Mouse (Mus musculus) G1E (cell line): Measurements from ENCODE around the gene Ints5. TPM values are rescaled to one million over a fixed set of nuclear protein-coding genes. Genes with fewer than 3 reads are reported as not detected.

Experiments
- ATAC-seq: 2 replicates; pipeline ENCODE4 v1.8.0; 2016; ENCODE audit warnings: mild to moderate bottlenecking; ENCODE audit not compliant: insufficient number of reproducible peaks, poor library complexity, low FRiP score, severe bottlenecking; ENCODE audit errors: extremely low read depth
- DNase-seq: peaks from one replicate; pipeline ENCODE4 v3.0.0; 2012; ENCODE audit warnings: low spot score
- H3K27me3 ChIP-seq: 2 replicates; pipeline ENCODE4 v1.6.1; 2012; ENCODE audit warnings: mild to moderate bottlenecking, low read length, inconsistent platforms; ENCODE audit not compliant: insufficient read depth
- H3K36me3 ChIP-seq: replicated peaks from 2 replicates; pipeline ENCODE3; 2012; ENCODE audit warnings: mild to moderate bottlenecking, inconsistent platforms
- H3K4me1 ChIP-seq: 2 replicates; pipeline ENCODE4 v1.6.1; 2012; ENCODE audit warnings: low read depth, low read length, inconsistent platforms, mixed read lengths; ENCODE audit not compliant: insufficient read depth
- H3K4me3 ChIP-seq: 2 replicates; pipeline ENCODE4 v1.5.1; 2012; ENCODE audit warnings: low read depth, mild to moderate bottlenecking, inconsistent platforms, low read length, moderate library complexity, mixed read lengths
- H3K9me3 ChIP-seq: replicated peaks from 2 replicates; pipeline ENCODE4 v1.6.1; 2012; ENCODE audit warnings: inconsistent platforms
- CTCF ChIP-seq: IDR thresholded peaks from 2 replicates; pipeline ENCODE4 v1.5.1; 2012; ENCODE audit warnings: low read depth, low read length, inconsistent platforms, mixed read lengths
- GATA1 ChIP-seq: IDR thresholded peaks from 2 replicates; pipeline ENCODE4 v1.6.1; 2012; ENCODE audit warnings: borderline replicate concordance, low read length, inconsistent platforms, mixed read lengths
- GATA2 ChIP-seq: IDR thresholded peaks from 2 replicates; pipeline ENCODE4 v1.6.1; 2012; ENCODE audit warnings: low read depth, low read length, inconsistent platforms, borderline replicate concordance
- POLR2AphosphoS5 ChIP-seq: IDR thresholded peaks from 2 replicates; pipeline ENCODE4 v1.6.1; 2012; ENCODE audit warnings: low read depth, low read length, inconsistent platforms; ENCODE audit not compliant: insufficient replicate concordance
- TAL1 ChIP-seq: conservative IDR thresholded peaks from 2 replicates; pipeline ENCODE4 v1.6.1; 2012; ENCODE audit warnings: low read depth, low read length, inconsistent platforms, mixed read lengths
- polyA plus RNA-seq: library from polyadenylated mRNA; stranded (reverse); fragments of >175 nt; gene quantifications from 2 replicates; pipeline ENCODE4 v1.2.3, GENCODE M21; 2012
- total RNA-seq, 2 experiments: library from RNA; stranded (forward) in 1 of 2; stranded (reverse) in 1 of 2; fragments of 200-1000 nt in 1 of 2; fragments of >200 nt in 1 of 2; fragmentation: Nextera tagmentation in 1 of 2; gene quantifications; 2 replicates each; pipeline ENCODE4 v1.2.3; 2014 to 2017

Ints5 gene
- total and polyA plus RNA-seq, 3 experiments = 16.6 to 64.0 (median 35.7) TPM

DNA sequence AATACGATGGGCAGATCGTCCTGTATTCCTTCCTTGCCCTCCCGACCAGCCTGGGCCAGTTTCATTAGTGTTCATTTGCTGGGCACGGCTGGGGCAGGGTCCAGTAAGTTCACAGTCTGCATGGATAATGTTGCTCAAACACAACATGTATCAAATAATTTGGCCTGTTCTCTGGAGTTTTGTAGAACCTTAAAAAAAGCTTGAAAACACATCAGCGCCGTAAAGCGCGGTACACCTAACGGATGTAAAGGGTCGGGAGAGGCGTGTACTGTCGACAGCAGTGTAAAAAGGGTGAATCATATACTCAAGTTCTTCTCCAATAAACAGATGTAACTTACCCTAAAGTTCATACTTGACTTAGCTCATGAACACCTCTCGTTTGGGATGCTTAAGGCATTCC, 5.8 kb downstream of the Ints5 start:
- TF ChIP-seq GATA1 = no peak
- no peak for TF ChIP-seq POLR2AphosphoS5
- TF ChIP-seq CTCF = no peak
- no peak for TF ChIP-seq GATA2
- TF ChIP-seq TAL1 = no peak
- DNase-seq = no peak
- peaks cover 71% of the 10 kb centered on the region for H3K4me1 ChIP-seq
- H3K27me3 ChIP-seq = no peaks in the 10 kb centered on the region
- H3K36me3 ChIP-seq = peaks cover 73% of the 10 kb centered on the region
- no peak for ATAC-seq
- H3K9me3 ChIP-seq = peaks cover 5% of the 10 kb centered on the region
- peak overlapping the region; percentile 95 for H3K4me3 ChIP-seq

DNA sequence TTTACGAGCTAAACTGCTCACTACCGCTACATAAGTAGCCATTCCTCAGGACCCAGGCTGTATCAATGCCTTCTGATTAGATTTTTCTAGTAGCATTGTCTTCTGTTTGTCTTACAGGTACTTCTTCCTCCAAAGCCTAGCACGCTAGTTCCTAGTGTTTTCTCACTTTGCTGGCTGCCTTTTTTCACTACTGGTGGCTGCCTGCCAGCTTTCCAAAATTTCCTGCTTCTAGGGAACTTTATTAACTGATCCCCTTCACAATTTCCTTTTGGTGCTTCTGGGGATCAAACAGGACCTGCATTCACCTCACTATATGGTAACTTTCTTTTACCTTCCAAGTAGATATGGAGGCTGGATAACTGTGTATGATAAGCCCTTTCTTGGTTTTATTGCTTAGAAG, 6.3 kb downstream of the Ints5 start:
- DNase-seq (no peak), ATAC-seq (no peak)
- H3K4me3 ChIP-seq = peak overlapping the region; percentile 95
- peaks cover 78% of the 10 kb centered on the region for H3K36me3 ChIP-seq
- H3K4me1 ChIP-seq = peaks cover 68% of the 10 kb centered on the region
- no peaks in the 10 kb centered on the region for H3K27me3 ChIP-seq
- H3K9me3 ChIP-seq = peaks cover 5% of the 10 kb centered on the region
- no peak for TF ChIP-seq GATA2
- no peak for TF ChIP-seq POLR2AphosphoS5
- TF ChIP-seq GATA1 = no peak
- no peak for TF ChIP-seq CTCF
- TF ChIP-seq TAL1 = no peak

DNA sequence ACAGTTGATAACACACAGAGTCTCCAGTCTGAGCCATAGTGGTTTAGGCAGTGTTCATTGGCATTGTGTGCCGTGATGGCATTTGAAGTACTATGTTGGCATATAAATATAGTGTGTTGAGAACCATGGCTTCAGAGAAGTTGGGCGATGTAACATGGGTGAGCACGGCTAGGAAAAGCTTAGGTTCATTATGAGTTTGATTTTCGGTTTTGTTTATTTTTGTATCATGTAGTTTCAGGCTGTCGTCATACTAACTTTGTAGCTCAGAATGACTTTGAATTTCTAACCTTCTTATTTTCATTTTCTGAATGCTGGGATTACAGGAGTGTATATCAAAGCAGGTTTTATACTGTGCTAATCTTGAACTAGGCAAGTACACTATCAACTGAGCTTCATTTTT, 10.6 kb downstream of the Ints5 start:
- Histone ChIP-seq H3K9me3 (no peaks in the 10 kb centered on the region), H3K27me3 (no peaks in the 10 kb centered on the region), H3K36me3 (peaks cover 88% of the 10 kb centered on the region), H3K4me1 (peaks cover 44% of the 10 kb centered on the region), H3K4me3 (no peak overlapping the region)
- DNase-seq (no peak), ATAC-seq (no peak)
- TF ChIP-seq GATA1 (no peak), POLR2AphosphoS5 (no peak)

DNA sequence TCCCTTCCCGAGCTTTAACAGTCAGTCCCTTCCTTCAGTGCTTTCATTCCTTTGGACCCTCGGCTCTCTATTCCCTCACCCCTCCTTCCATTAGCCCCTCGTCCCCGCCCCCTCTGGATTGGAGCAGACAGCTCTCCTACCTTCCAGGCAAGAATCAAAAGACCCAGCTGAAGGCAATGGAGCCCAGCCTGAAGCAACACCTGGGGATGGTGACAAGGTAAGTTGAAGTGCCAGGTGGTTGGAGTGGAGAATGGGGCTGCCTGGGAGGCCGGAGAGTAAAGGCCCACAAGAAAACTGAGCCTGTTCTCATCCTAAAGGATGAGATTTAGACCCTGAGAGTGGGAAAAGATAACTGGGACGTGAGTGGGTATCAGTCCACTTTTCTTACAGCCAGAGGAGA, 15.7 kb downstream of the Ints5 start:
- H3K36me3 ChIP-seq = peaks cover 98% of the 10 kb centered on the region
- H3K4me1 ChIP-seq = peaks cover 13% of the 10 kb centered on the region
- H3K27me3 ChIP-seq = no peaks in the 10 kb centered on the region
- H3K9me3 ChIP-seq = no peaks in the 10 kb centered on the region
- DNase-seq (no peak), ATAC-seq (no peak)
- TF ChIP-seq TAL1 (no peak), POLR2AphosphoS5 (no peak), GATA1 (no peak), GATA2 (no peak), CTCF (no peak)
- H3K4me3 ChIP-seq = no peak overlapping the region

DNA sequence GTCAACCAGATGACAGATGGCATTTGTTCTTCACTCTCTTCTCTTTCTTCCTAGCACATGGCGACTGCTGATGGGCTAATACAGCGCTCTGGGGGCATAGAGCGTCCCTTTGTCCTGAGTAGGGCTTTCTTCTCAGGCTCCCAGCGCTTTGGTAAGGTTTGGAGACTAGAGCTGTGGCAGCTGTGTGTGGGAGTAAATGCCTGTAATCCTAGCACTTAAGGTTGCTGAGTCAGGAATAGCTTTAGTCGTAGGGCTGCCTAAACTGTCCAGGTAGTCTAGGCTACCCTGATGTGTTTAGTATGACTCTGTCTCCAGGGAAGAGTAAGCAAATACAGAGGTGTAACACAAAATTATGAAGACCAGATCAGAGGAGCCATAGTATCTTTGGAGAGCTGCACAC, 19.0 kb downstream of the Ints5 start:
- DNase-seq = no peak
- peaks cover 10% of the 10 kb centered on the region for H3K4me1 ChIP-seq
- peaks cover 100% of the 10 kb centered on the region for H3K36me3 ChIP-seq
- H3K9me3 ChIP-seq = no peaks in the 10 kb centered on the region
- TF ChIP-seq TAL1 = no peak
- TF ChIP-seq POLR2AphosphoS5 = no peak
- no peak for TF ChIP-seq CTCF
- no peaks in the 10 kb centered on the region for H3K27me3 ChIP-seq
- H3K4me3 ChIP-seq = no peak overlapping the region
- no peak for ATAC-seq

DNA sequence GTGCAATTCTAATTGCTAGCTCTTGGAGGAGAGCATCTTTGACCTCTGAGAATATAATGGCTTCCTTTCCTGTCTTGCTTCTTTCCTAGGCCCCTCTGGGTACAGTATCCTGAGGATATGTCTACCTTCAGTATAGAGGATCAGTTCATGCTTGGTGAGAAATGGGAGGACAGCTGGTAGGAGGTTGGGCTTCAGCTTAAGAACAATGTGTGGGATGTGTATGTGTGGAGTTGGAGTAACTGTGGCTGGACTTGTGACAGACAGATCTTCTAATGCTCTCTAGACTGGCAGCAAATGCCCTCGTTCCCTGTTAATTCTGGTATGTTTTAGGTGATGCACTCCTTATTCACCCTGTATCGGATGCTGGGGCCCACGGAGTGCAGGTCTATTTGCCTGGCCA, 21.4 kb downstream of the Ints5 start:
- H3K4me1 ChIP-seq = peaks cover 5% of the 10 kb centered on the region; the same call in 1 of the 2 replicates
- H3K9me3 ChIP-seq = no peaks in the 10 kb centered on the region
- TF ChIP-seq GATA1 (no peak), GATA2 (no peak), CTCF (no peak), TAL1 (no peak), POLR2AphosphoS5 (no peak)
- peaks cover 86% of the 10 kb centered on the region for H3K36me3 ChIP-seq
- H3K4me3 ChIP-seq = no peak overlapping the region
- no peak for ATAC-seq
- H3K27me3 ChIP-seq = no peaks in the 10 kb centered on the region
- no peak for DNase-seq

DNA sequence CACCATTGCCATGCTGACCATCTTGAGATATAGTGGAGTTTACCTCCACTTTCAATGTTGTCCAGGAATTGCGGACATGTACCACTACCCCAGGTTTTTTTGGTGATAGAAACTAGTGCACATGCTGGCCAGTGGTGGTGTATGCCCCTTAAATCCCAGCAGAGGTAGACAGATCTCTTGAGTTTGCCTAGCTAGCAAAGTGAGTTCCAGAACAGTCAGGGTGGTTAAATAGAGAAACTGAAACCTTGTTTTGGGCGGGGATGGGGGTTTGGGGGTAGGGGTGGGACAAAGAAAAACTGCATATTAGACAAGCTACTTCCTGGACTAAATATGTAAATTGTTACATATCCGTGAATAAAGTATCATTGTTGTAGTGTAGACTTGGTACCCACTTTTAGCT, 26.2 kb downstream of the Ints5 start:
- H3K4me1 ChIP-seq = peaks cover 45% of the 10 kb centered on the region
- DNase-seq (no peak), ATAC-seq (no peak)
- no peak for TF ChIP-seq GATA1
- no peak for TF ChIP-seq GATA2
- TF ChIP-seq TAL1 = no peak
- TF ChIP-seq POLR2AphosphoS5 = no peak
- TF ChIP-seq CTCF = no peak
- H3K27me3 ChIP-seq = no peaks in the 10 kb centered on the region
- no peak overlapping the region for H3K4me3 ChIP-seq
- peaks cover 57% of the 10 kb centered on the region for H3K36me3 ChIP-seq
- H3K9me3 ChIP-seq = no peaks in the 10 kb centered on the region

DNA sequence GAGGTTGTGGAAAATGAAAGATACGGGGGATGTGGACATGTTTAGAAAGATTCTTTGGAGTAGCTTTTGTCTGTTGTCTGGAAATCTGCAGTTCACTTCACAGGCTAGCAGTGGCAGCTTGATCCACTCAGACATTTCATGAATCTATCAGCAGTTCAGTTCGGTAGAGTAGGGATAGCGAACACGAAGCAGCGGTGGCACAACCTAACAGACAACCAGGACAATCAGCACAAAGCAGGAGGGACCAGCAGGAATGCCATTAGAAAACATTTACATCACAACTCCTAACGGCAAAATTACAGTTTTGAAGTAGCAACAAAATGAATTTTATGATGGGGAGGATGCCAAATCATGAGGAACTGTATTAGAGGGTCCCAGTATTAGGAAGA, 26.9 kb downstream of the Ints5 start:
- Histone ChIP-seq H3K9me3 (no peaks in the 10 kb centered on the region), H3K4me3 (peak overlapping the region; percentile 85), H3K4me1 (peaks cover 51% of the 10 kb centered on the region), H3K27me3 (no peaks in the 10 kb centered on the region), H3K36me3 (peaks cover 56% of the 10 kb centered on the region)
- no peak for ATAC-seq
- DNase-seq = no peak
- TF ChIP-seq CTCF (no peak), GATA2 (no peak), GATA1 (no peak), POLR2AphosphoS5 (no peak), TAL1 (no peak)
